ENCODE assay signal across 8 mouse cellular contexts in the genomic region with DNA sequence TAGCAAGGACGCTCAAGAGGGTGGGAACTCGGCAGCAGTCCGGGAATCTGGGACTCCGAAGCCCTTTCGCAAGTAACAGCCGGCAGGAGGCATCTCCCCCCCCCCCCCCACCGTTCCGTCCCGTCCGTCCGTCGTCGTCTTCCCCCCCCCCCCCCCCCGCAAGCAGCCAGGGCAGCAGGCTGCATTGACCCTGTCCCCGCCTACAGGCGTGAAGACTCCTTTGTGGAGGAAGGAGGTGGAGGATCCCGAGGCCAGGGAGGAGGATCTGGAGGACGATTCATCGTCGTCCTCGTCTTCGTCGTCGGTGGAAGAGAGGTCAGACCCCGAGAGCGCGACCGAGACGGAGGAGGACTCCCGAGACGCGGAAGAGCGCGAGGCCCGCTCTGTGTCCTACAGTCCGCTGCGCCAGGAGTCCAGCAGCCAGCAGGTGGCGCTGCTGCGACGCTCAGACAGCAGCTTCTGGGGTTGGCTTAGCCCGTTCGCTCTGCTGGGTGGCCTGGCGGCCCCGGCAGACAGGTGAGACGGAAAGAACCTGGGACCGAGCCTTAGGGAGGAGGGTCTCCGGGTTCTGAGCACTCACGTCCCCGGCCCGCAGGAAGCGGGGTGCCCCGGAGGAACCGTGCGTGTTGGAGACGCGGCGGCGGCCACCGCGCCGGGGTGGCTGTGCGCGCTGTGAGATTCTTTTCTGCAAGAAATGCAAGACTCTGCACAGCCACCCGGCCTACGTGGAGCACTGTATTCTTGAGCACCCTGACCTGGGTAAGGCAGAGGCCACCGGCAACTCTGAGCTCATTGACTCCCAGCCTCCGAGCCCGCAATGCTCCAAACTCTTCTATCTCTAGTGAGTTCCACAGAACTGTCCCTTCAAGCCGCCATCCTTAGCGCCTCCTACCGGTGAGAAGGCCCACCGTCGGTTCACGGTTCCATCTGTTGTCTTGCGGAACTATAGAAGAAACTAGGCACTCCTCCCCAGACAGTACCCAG. TPM values are rescaled to one million over a fixed set of nuclear protein-coding genes. Genes with fewer than 3 reads are reported as not detected.
DNase-seq lines count a peak whose midpoint lies in the region; ATAC-seq lines count a peak whose summit lies in the region.

No protein-coding gene starts in this region.

- H3K9ac ChIP-seq in hindbrain, embryonic 12.5 days: peak overlapping the region; percentile 60

- H3K27ac ChIP-seq in hindbrain, embryonic 12.5 days: no peak overlapping the region

- H3K4me1 ChIP-seq in hindbrain, embryonic 12.5 days: peaks cover 10% of the 10 kb centered on the region

- peak overlapping the region; percentile 80 for H3K4me2 ChIP-seq in hindbrain, embryonic 12.5 days (replicated peaks)

- DNase-seq in R1 (ENCODE audit: low read depth, low spot score): peak; percentile 91
- DNase-seq in cerebellum, postnatal 10 days: peak; percentile 95 to 96
- peak; percentile 66 to 83 for DNase-seq in frontal cortex, postnatal 14 days (ENCODE audit: low spot score in 2 of 2)
- DNase-seq in layer of hippocampus, postnatal 10 days (ENCODE audit: low spot score in 2 of 2): peak; percentile 86 to 90
- peak; percentile 88 for DNase-seq in lung, postnatal 10 days
- peak; percentile 77 for DNase-seq in ovary, postnatal 14 days (ENCODE audit: low spot score)
- peak; percentile 78 to 91 for DNase-seq in thymus, postnatal 10 days (ENCODE audit: low spot score in 2 of 2)

- peak; percentile 93 for ATAC-seq in hindbrain, embryonic 12.5 days (ENCODE audit: low FRiP score)

- H3K27me3 ChIP-seq in hindbrain, embryonic 12.5 days: peaks cover 50% of the 10 kb centered on the region

- 0% methylated on average over 64 of the region's 75 CpGs for WGBS in hindbrain, embryonic 12.5 days

- peak overlapping the region; percentile 50 for H3K4me3 ChIP-seq in hindbrain, embryonic 12.5 days

- no peaks in the 10 kb centered on the region for H3K36me3 ChIP-seq in hindbrain, embryonic 12.5 days

- H3K9me3 ChIP-seq in hindbrain, embryonic 12.5 days (replicated peaks): no peaks in the 10 kb centered on the region

RNA-seq across cellular contexts. Expression of a gene that starts 2.9 kb away (rescaled TPM):
- polyA plus RNA-seq in hindbrain, embryonic 12.5 days (2016; fragmentation: Nextera tagmentation; extraction: Ambion mirVana): 0.30 and 0.45 TPM in 2 replicates
- total RNA-seq in layer of hippocampus, postnatal 10 days (2021): not detected

RNA-seq across cellular contexts. Expression of a gene that starts 11.1 kb away (rescaled TPM):
- 0.59 and 0.76 TPM in 2 replicates for polyA plus RNA-seq in hindbrain, embryonic 12.5 days (2016; fragmentation: Nextera tagmentation; extraction: Ambion mirVana)
- 1 to 10 TPM in 1 of 2 experiments, under 1 TPM in 1; 0.62 to 1.4 TPM for total RNA-seq in layer of hippocampus, postnatal 10 days (2021)

RNA-seq across cellular contexts. Expression of a gene that starts 22.5 kb away (rescaled TPM):
- 3.2 and 3.5 TPM in 2 replicates for polyA plus RNA-seq in hindbrain, embryonic 12.5 days (2016; fragmentation: Nextera tagmentation; extraction: Ambion mirVana)
- 1 to 10 TPM; 3.9 to 4.3 TPM for total RNA-seq in layer of hippocampus, postnatal 10 days (2021)

RNA-seq across cellular contexts. Expression of a gene that starts 31.4 kb away (rescaled TPM):
- 16.8 and 17.7 TPM in 2 replicates for polyA plus RNA-seq in hindbrain, embryonic 12.5 days (2016; fragmentation: Nextera tagmentation; extraction: Ambion mirVana)
- total RNA-seq in layer of hippocampus, postnatal 10 days (2021): 100 to 1,000 TPM; 173 to 185 TPM

RNA-seq across cellular contexts. Expression of a gene that starts 32.5 kb away (rescaled TPM):
- polyA plus RNA-seq in hindbrain, embryonic 12.5 days (2016; fragmentation: Nextera tagmentation; extraction: Ambion mirVana): 13.9 and 14.9 TPM in 2 replicates
- 10 to 100 TPM; 68.2 to 76.1 TPM for total RNA-seq in layer of hippocampus, postnatal 10 days (2021)
